Mouse (Mus musculus): ENCODE measurements around the gene Fezf2.

DNA sequence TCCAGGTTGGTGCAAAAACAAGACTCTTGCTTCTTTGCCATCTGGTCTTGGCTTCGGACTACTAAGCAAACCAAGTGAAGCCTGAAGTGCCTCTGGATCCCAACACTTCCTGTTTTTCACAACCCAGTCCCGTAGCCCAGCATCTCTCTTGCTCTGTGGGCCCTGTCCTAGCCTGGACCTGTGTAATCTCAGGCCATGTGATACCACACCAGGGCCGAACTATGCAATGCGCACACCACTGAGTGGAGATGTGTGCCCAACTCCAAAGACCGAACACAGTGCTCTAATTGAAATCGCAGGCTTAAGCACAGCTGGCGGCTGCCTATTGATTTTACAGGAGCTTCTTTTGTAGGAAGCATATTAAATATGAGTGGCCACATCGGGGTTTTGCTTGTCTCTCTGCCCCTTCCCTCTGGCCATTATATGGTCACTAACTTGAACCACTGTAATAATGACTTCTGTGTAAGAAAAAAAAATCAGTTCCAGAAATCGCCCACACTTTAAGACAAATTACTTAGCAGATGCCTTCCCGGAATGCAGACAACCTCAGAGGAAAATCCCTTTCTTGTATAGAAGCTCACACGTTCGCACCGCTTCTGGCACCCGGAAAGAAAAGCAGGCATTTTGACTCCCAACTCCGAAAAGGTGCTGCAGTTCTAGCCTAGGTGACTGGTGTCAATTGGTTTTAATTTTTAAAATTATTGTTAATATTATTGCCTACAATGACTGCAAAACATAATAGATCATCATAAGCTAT lies 1.5 kb upstream of the Fezf2 start:
- TF ChIP-seq POLR2A (IDR thresholded peaks at IDR 0.05; ENCODE audit: control insufficient read depth, extremely low read depth, insufficient read depth, low read length, poor library complexity) (no peak), CTCF (IDR thresholded peaks at IDR 0.05; ENCODE audit: borderline replicate concordance, control insufficient read depth, extremely low read depth, insufficient read depth, low read length, poor library complexity) (no peak)

All from thymus, adult 2 months (tissue).